Mouse (Mus musculus) midbrain, postnatal 0 days (tissue): Measurements from ENCODE around the gene Qtrt1. TPM values are rescaled to one million over a fixed set of nuclear protein-coding genes. Genes with fewer than 3 reads are reported as not detected.

Experiments
- ATAC-seq: fragments of 200-750 bp; cut with Nextera tagmentation; 2 replicates; pipeline ENCODE4 v1.8.0; 2017; ENCODE audit warnings: moderate number of reproducible peaks, mild to moderate bottlenecking, moderate TSS enrichment, moderate library complexity; ENCODE audit not compliant: low FRiP score
- DNase-seq: peaks from one replicate; pipeline ENCODE4 v3.0.0-alpha.2; 2015; ENCODE audit warnings: low spot score
- H3K27ac ChIP-seq: fragments of 300-500 bp; sonication (generic); 2 replicates; pipeline ENCODE4 v1.5.1; 2014; ENCODE audit warnings: low read depth, mild to moderate bottlenecking, low read length, mixed read lengths
- H3K27me3 ChIP-seq: fragments of 300-500 bp; sonication (generic); 2 replicates; pipeline ENCODE4 v1.6.1; 2014; ENCODE audit warnings: low read length, control low read depth, mixed read lengths; ENCODE audit not compliant: insufficient read depth
- H3K36me3 ChIP-seq: fragments of 300-500 bp; sonication (generic); 2 replicates; pipeline ENCODE4 v1.6.1; 2014; ENCODE audit warnings: low read length, control low read depth, mixed read lengths; ENCODE audit not compliant: insufficient read depth
- H3K4me1 ChIP-seq: fragments of 300-500 bp; sonication (generic); 2 replicates; pipeline ENCODE4 v1.6.1; 2014; ENCODE audit warnings: mild to moderate bottlenecking, control low read depth, antibody characterized with exemption, low read length, mixed read lengths; ENCODE audit not compliant: insufficient read depth
- H3K4me2 ChIP-seq: fragments of 300-500 bp; sonication (generic); 2 replicates; pipeline ENCODE4 v1.6.1; 2014; ENCODE audit warnings: low read depth, mild to moderate bottlenecking, low read length, mixed read lengths; ENCODE audit not compliant: poor library complexity, severe bottlenecking
- H3K4me3 ChIP-seq: fragments of 300-500 bp; sonication (generic); 2 replicates; pipeline ENCODE4 v1.5.1; 2014; ENCODE audit warnings: low read depth, mild to moderate bottlenecking, low read length, moderate library complexity
- H3K9ac ChIP-seq: fragments of 300-500 bp; sonication (generic); replicated peaks from 2 replicates; pipeline ENCODE4 v1.6.1; 2014; ENCODE audit warnings: mild to moderate bottlenecking, low read length, moderate library complexity, mixed read lengths; ENCODE audit not compliant: poor library complexity, severe bottlenecking
- H3K9me3 ChIP-seq: fragments of 300-500 bp; sonication (generic); 2 replicates; pipeline ENCODE4 v1.6.1; 2016; ENCODE audit warnings: low read length, control low read depth
- CTCF ChIP-seq: IDR thresholded peaks from 2 replicates; pipeline ENCODE4 v1.5.1; 2016; ENCODE audit warnings: antibody characterized with exemption, mild to moderate bottlenecking
- WGBS: fragments of 180-500 bp; shearing (Covaris S2); extraction: QIAGEN DNeasy Blood & Tissue Kit; methylation state at CpG from one replicate; pipeline ENCODE4 v1.1.7; 2014; 5-methylcytosine and 5-hydroxymethylcytosine counted together
- polyA plus RNA-seq: library from polyadenylated mRNA; unstranded; fragments of >200 nt; fragmentation: Nextera tagmentation; extraction: Ambion mirVana; gene quantifications from 2 replicates; pipeline ENCODE4 v1.2.1, GENCODE M21; 2015
- total RNA-seq: library from RNA; depleted of rRNA; stranded (reverse); fragments of >200 nt; gene quantifications from 2 replicates; pipeline ENCODE4 v1.2.3, GENCODE M21; 2014

Qtrt1 gene
- total and polyA plus RNA-seq, 2 experiments from 2014 or later = 41.0 to 42.0 TPM

GRCm38 (mm10) chr9:21424631-21425555 is 13.3 kb downstream of the Qtrt1 start, which contains the start of gene Dnm2:
Gene Dnm2, plus strand, starts transcription at chr9:21424908.
- 0% methylated on average over 81 of the region's 82 CpGs for WGBS

GRCm38 (mm10) chr9:21425556-21425945 is 13.9 kb downstream of the Qtrt1 start:
- Histone ChIP-seq H3K4me3 (peak overlapping the region; percentile 97), H3K27ac (peak overlapping the region; percentile 79)
- no peak for TF ChIP-seq CTCF

More at GRCm38 (mm10) chr9:21424631-21425555, 13.3 kb downstream of the Qtrt1 start, which contains the start of gene Dnm2:
- Histone ChIP-seq H3K36me3 (peaks cover 11% of the 10 kb centered on the region), H3K4me2 (peak within 1 kb of the TSS; percentile 69), H3K27me3 (no peaks in the 10 kb centered on the region), H3K4me1 (peaks cover 14% of the 10 kb centered on the region), H3K4me3 (peak within 1 kb of the TSS; percentile 97), H3K9ac (peak within 1 kb of the TSS; percentile 96), H3K27ac (peak within 1 kb of the TSS; percentile 79), H3K9me3 (no peaks in the 10 kb centered on the region)
- ATAC-seq = peak; percentile 98
- DNase-seq = peak; percentile 99
- no peak for TF ChIP-seq CTCF

GRCm38 (mm10) chr9:21426013-21426412 is 14.4 kb downstream of the Qtrt1 start:
- Histone ChIP-seq H3K27me3 (no peaks in the 10 kb centered on the region), H3K9ac (peak overlapping the region; percentile 96), H3K27ac (no peak overlapping the region), H3K4me3 (peak overlapping the region; percentile 97), H3K4me2 (peak overlapping the region; percentile 69), H3K9me3 (no peaks in the 10 kb centered on the region), H3K4me1 (peaks cover 14% of the 10 kb centered on the region), H3K36me3 (peaks cover 2% of the 10 kb centered on the region; the same call in 1 of the 2 replicates)
- no peak for DNase-seq
- no peak for TF ChIP-seq CTCF
- WGBS = 25% methylated on average over 1 of the region's 1 CpGs
- no peak for ATAC-seq

More at GRCm38 (mm10) chr9:21425556-21425945, 13.9 kb downstream of the Qtrt1 start:
- ATAC-seq (no peak), DNase-seq (no peak)
- Histone ChIP-seq H3K36me3 (peaks cover 5% of the 10 kb centered on the region), H3K27me3 (no peaks in the 10 kb centered on the region), H3K4me2 (peak overlapping the region; percentile 69), H3K9me3 (no peaks in the 10 kb centered on the region), H3K4me1 (peaks cover 14% of the 10 kb centered on the region), H3K9ac (peak overlapping the region; percentile 96)
- 8% methylated on average over 6 of the region's 6 CpGs for WGBS

- H3K4me1 ChIP-seq = peaks cover 14% of the 10 kb centered on the region
- no peaks in the 10 kb centered on the region for H3K9me3 ChIP-seq
- H3K9ac ChIP-seq = no peak overlapping the region
- H3K4me3 ChIP-seq = no peak overlapping the region
- ATAC-seq (no peak), DNase-seq (no peak)
- no peaks in the 10 kb centered on the region for H3K27me3 ChIP-seq
- no peak for TF ChIP-seq CTCF
- 71% methylated on average over 2 of the region's 2 CpGs for WGBS
- H3K4me2 ChIP-seq = peak overlapping the region; percentile 69; the same call in 1 of the 2 replicates
- H3K36me3 ChIP-seq = no peaks in the 10 kb centered on the region
- H3K27ac ChIP-seq = no peak overlapping the region
Observed at GRCm38 (mm10) chr9:21426525-21426924, 14.9 kb downstream of the Qtrt1 start.

- H3K27ac ChIP-seq = no peak overlapping the region
- H3K9ac ChIP-seq = 0 out of 2 replicates have a peak overlapping the region, but pooled peaks have one; percentile 8
- H3K4me1 ChIP-seq = peaks cover 14% of the 10 kb centered on the region
- H3K9me3 ChIP-seq = no peaks in the 10 kb centered on the region
- no peak for TF ChIP-seq CTCF
- no peaks in the 10 kb centered on the region for H3K36me3 ChIP-seq
- no peak for DNase-seq
- H3K27me3 ChIP-seq = no peaks in the 10 kb centered on the region
- no peak for ATAC-seq
- H3K4me3 ChIP-seq = no peak overlapping the region
- 83% methylated on average over 2 of the region's 2 CpGs for WGBS
- H3K4me2 ChIP-seq = no peak overlapping the region
Observed at GRCm38 (mm10) chr9:21427773-21428172, 16.1 kb downstream of the Qtrt1 start.

GRCm38 (mm10) chr9:21428178-21428577 is 16.5 kb downstream of the Qtrt1 start:
- peaks cover 14% of the 10 kb centered on the region for H3K4me1 ChIP-seq
- DNase-seq = no peak
- H3K9ac ChIP-seq = 0 out of 2 replicates have a peak overlapping the region, but pooled peaks have one; percentile 8
- no peaks in the 10 kb centered on the region for H3K27me3 ChIP-seq
- WGBS = 90% methylated on average over 6 of the region's 6 CpGs
- no peak for TF ChIP-seq CTCF
- H3K36me3 ChIP-seq = no peaks in the 10 kb centered on the region
- no peak overlapping the region for H3K4me3 ChIP-seq
- no peak overlapping the region for H3K27ac ChIP-seq
- H3K9me3 ChIP-seq = no peaks in the 10 kb centered on the region
- no peak overlapping the region for H3K4me2 ChIP-seq
- ATAC-seq = no peak
